Mouse (Mus musculus): ENCODE results near the gene Ephb2. TPM values are rescaled to one million over a fixed set of nuclear protein-coding genes. Genes with fewer than 3 reads are reported as not detected.

Ephb2 gene
- total and polyA plus RNA-seq, 2 experiments from 2014 or later, result 15.6 to 202 TPM

GRCm38 (mm10) chr4:136761713-136762380, 73.9 kb downstream of the Ephb2 start:
- 0 out of 2 replicates have a peak overlapping the region, but pooled peaks have one; percentile 24 for H3K9ac ChIP-seq (replicated peaks; ENCODE audit: low read length, poor library complexity, severe bottlenecking)
- WGBS, result 14% methylated on average over 18 of the region's 18 CpGs
- 0 out of 2 replicates have a peak overlapping the region, but pooled peaks have one; percentile 18 for H3K27ac ChIP-seq (ENCODE audit: low read depth, low read length)
- 0 out of 2 replicates have a peak, but pooled peaks cover 3% of the 10 kb centered on the region for H3K36me3 ChIP-seq (ENCODE audit: insufficient read depth, low read length)
- H3K9me3 ChIP-seq (ENCODE audit: low read length), result no peaks in the 10 kb centered on the region
- no peak overlapping the region for H3K4me3 ChIP-seq (ENCODE audit: low read depth, low read length)
- H3K4me2 ChIP-seq (ENCODE audit: low read depth, low read length, poor library complexity, severe bottlenecking), result no peak overlapping the region
- H3K27me3 ChIP-seq (ENCODE audit: insufficient read depth, low read length), result no peaks in the 10 kb centered on the region
- H3K4me1 ChIP-seq (ENCODE audit: insufficient read depth, low read length), result peaks cover 11% of the 10 kb centered on the region
- DNase-seq (ENCODE audit: low spot score) (no peak), ATAC-seq (ENCODE audit: low FRiP score) (no peak)
- no peak for TF ChIP-seq CTCF (IDR thresholded peaks at IDR 0.05)

- H3K4me1 ChIP-seq (ENCODE audit: insufficient read depth, low read length), result peaks cover 19% of the 10 kb centered on the region
- no peak for TF ChIP-seq CTCF (IDR thresholded peaks at IDR 0.05)
- no peaks in the 10 kb centered on the region for H3K27me3 ChIP-seq (ENCODE audit: insufficient read depth, low read length)
- DNase-seq (ENCODE audit: low spot score) (no peak), ATAC-seq (ENCODE audit: low FRiP score) (no peak)
- no peak overlapping the region for H3K9ac ChIP-seq (replicated peaks; ENCODE audit: low read length, poor library complexity, severe bottlenecking)
- H3K27ac ChIP-seq (ENCODE audit: low read depth, low read length), result no peak overlapping the region
- H3K36me3 ChIP-seq (ENCODE audit: insufficient read depth, low read length), result 0 out of 2 replicates have a peak, but pooled peaks cover 3% of the 10 kb centered on the region
- H3K9me3 ChIP-seq (ENCODE audit: low read length), result no peaks in the 10 kb centered on the region
- WGBS, result 56% methylated on average over 11 of the region's 11 CpGs
- no peak overlapping the region for H3K4me3 ChIP-seq (ENCODE audit: low read depth, low read length)
- no peak overlapping the region for H3K4me2 ChIP-seq (ENCODE audit: low read depth, low read length, poor library complexity, severe bottlenecking)
Measured at GRCm38 (mm10) chr4:136760882-136761281, 74.9 kb downstream of the Ephb2 start.

DNA sequence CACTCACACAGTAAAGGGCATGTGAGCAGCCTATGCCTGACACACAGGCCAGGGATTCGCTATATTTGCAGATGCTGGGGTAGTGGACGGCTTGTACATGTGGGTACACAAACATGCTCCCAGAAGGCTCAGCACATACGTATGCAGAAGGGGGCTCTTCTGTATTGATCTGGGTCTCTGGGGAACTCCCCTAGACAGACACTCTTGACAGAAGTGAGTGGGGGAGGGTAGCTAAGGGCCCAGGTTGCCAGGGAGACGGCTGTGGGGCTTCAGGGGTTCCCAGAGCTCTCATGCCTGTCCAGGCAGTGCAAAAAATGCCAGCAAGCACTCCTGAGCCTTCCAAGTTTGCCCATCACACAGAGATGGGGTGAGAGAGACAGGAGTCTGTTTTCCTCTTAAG, 78.7 kb downstream of the Ephb2 start:
- Histone ChIP-seq H3K4me2 (ENCODE audit: low read depth, low read length, poor library complexity, severe bottlenecking) (no peak overlapping the region), H3K4me3 (ENCODE audit: low read depth, low read length) (no peak overlapping the region), H3K27me3 (ENCODE audit: insufficient read depth, low read length) (no peaks in the 10 kb centered on the region), H3K9me3 (ENCODE audit: low read length) (no peaks in the 10 kb centered on the region), H3K36me3 (ENCODE audit: insufficient read depth, low read length) (0 out of 2 replicates have a peak, but pooled peaks cover 3% of the 10 kb centered on the region), H3K27ac (ENCODE audit: low read depth, low read length) (peak overlapping the region; percentile 84), H3K4me1 (ENCODE audit: insufficient read depth, low read length) (peaks cover 35% of the 10 kb centered on the region), H3K9ac (replicated peaks; ENCODE audit: low read length, poor library complexity, severe bottlenecking) (no peak overlapping the region)
- DNase-seq (ENCODE audit: low spot score) (peak; percentile 43), ATAC-seq (ENCODE audit: low FRiP score) (no peak)
- WGBS, result 28% methylated on average over 4 of the region's 4 CpGs
- no peak for TF ChIP-seq CTCF (IDR thresholded peaks at IDR 0.05)

- Histone ChIP-seq H3K4me2 (ENCODE audit: low read depth, low read length, poor library complexity, severe bottlenecking) (no peak overlapping the region), H3K27me3 (ENCODE audit: insufficient read depth, low read length) (no peaks in the 10 kb centered on the region), H3K27ac (ENCODE audit: low read depth, low read length) (peak overlapping the region; percentile 84), H3K4me3 (ENCODE audit: low read depth, low read length) (no peak overlapping the region), H3K36me3 (ENCODE audit: insufficient read depth, low read length) (0 out of 2 replicates have a peak, but pooled peaks cover 3% of the 10 kb centered on the region), H3K9me3 (ENCODE audit: low read length) (no peaks in the 10 kb centered on the region), H3K9ac (replicated peaks; ENCODE audit: low read length, poor library complexity, severe bottlenecking) (no peak overlapping the region; the same call in 1 of the 2 replicates), H3K4me1 (ENCODE audit: insufficient read depth, low read length) (peaks cover 38% of the 10 kb centered on the region)
- 21% methylated on average over 6 of the region's 6 CpGs for WGBS
- no peak for TF ChIP-seq CTCF (IDR thresholded peaks at IDR 0.05)
- DNase-seq (ENCODE audit: low spot score) (peak; percentile 47), ATAC-seq (ENCODE audit: low FRiP score) (no peak)
Measured at GRCm38 (mm10) chr4:136756486-136756885, 79.3 kb downstream of the Ephb2 start.

- 2% methylated on average over 28 of the region's 31 CpGs for WGBS
- H3K4me1 ChIP-seq (ENCODE audit: insufficient read depth, low read length), result peaks cover 49% of the 10 kb centered on the region
- peak; percentile 74 for ATAC-seq (ENCODE audit: low FRiP score)
Measured at GRCm38 (mm10) chr4:136755364-136755811, 80.4 kb downstream of the Ephb2 start.

GRCm38 (mm10) chr4:136754256-136754655, 81.5 kb downstream of the Ephb2 start:
- H3K27ac ChIP-seq (ENCODE audit: low read depth, low read length), result no peak overlapping the region; the same call in 1 of the 2 replicates
- no peak for ATAC-seq (ENCODE audit: low FRiP score)

More at GRCm38 (mm10) chr4:136755364-136755811, 80.4 kb downstream of the Ephb2 start:
- no peaks in the 10 kb centered on the region for H3K27me3 ChIP-seq (ENCODE audit: insufficient read depth, low read length)
- H3K36me3 ChIP-seq (ENCODE audit: insufficient read depth, low read length), result 0 out of 2 replicates have a peak, but pooled peaks cover 3% of the 10 kb centered on the region
- no peaks in the 10 kb centered on the region for H3K9me3 ChIP-seq (ENCODE audit: low read length)
- peak; percentile 31; the same call in 1 of the 2 replicates for TF ChIP-seq CTCF (IDR thresholded peaks at IDR 0.05)
- H3K9ac ChIP-seq (replicated peaks; ENCODE audit: low read length, poor library complexity, severe bottlenecking), result peak overlapping the region; percentile 50
- H3K4me3 ChIP-seq (ENCODE audit: low read depth, low read length), result peak overlapping the region; percentile 16; the same call in 1 of the 2 replicates
- DNase-seq (ENCODE audit: low spot score), result peak; percentile 85
- H3K4me2 ChIP-seq (ENCODE audit: low read depth, low read length, poor library complexity, severe bottlenecking), result peak overlapping the region; percentile 44
- peak overlapping the region; percentile 84 for H3K27ac ChIP-seq (ENCODE audit: low read depth, low read length)

More at GRCm38 (mm10) chr4:136754256-136754655, 81.5 kb downstream of the Ephb2 start:
- Histone ChIP-seq H3K9me3 (ENCODE audit: low read length) (no peaks in the 10 kb centered on the region), H3K36me3 (ENCODE audit: insufficient read depth, low read length) (0 out of 2 replicates have a peak, but pooled peaks cover 3% of the 10 kb centered on the region), H3K9ac (replicated peaks; ENCODE audit: low read length, poor library complexity, severe bottlenecking) (no peak overlapping the region), H3K4me2 (ENCODE audit: low read depth, low read length, poor library complexity, severe bottlenecking) (no peak overlapping the region), H3K27me3 (ENCODE audit: insufficient read depth, low read length) (no peaks in the 10 kb centered on the region), H3K4me1 (ENCODE audit: insufficient read depth, low read length) (peaks cover 57% of the 10 kb centered on the region), H3K4me3 (ENCODE audit: low read depth, low read length) (no peak overlapping the region)
- DNase-seq (ENCODE audit: low spot score), result no peak
- TF ChIP-seq CTCF (IDR thresholded peaks at IDR 0.05), result no peak
- WGBS, result 60% methylated on average over 8 of the region's 8 CpGs

Data from midbrain, postnatal 0 days (tissue).